Mouse (Mus musculus) heart, embryonic 13.5 days (tissue): ENCODE measurements around the gene Ptgds. TPM values are rescaled to one million over a fixed set of nuclear protein-coding genes. Genes with fewer than 3 reads are reported as not detected.
A peak's percentile ranks its signal among the peaks of the same experiment; 100 is the strongest.

ENCODE experiments used
- ATAC-seq: fragments of 200-750 bp; cut with Nextera tagmentation; 2 replicates; pipeline ENCODE4 v1.8.0; 2017; ENCODE audit warnings: moderate TSS enrichment; ENCODE audit not compliant: insufficient number of reproducible peaks, low FRiP score, low TSS enrichment; ENCODE audit errors: extremely low read depth
- H3K27ac ChIP-seq: fragments of 300-500 bp; sonication (generic); replicated peaks from 2 replicates; pipeline ENCODE4 v1.5.1; 2015; ENCODE audit warnings: moderate library complexity, mild to moderate bottlenecking, inconsistent platforms
- H3K27me3 ChIP-seq: fragments of 300-500 bp; sonication (generic); replicated peaks from 2 replicates; pipeline ENCODE4 v1.6.1; 2015; ENCODE audit warnings: mild to moderate bottlenecking, inconsistent platforms
- H3K36me3 ChIP-seq: fragments of 300-500 bp; sonication (generic); 2 replicates; pipeline ENCODE4 v1.6.1; 2015; ENCODE audit warnings: mild to moderate bottlenecking, inconsistent platforms
- H3K4me1 ChIP-seq: fragments of 300-500 bp; sonication (generic); 2 replicates; pipeline ENCODE4 v1.6.1; 2015; ENCODE audit warnings: inconsistent platforms
- H3K4me2 ChIP-seq: fragments of 300-500 bp; sonication (generic); 2 replicates; pipeline ENCODE4 v1.6.1; 2015; ENCODE audit warnings: inconsistent platforms, mild to moderate bottlenecking, moderate library complexity
- H3K4me3 ChIP-seq: fragments of 300-500 bp; sonication (generic); 2 replicates; pipeline ENCODE4 v1.5.1; 2015; ENCODE audit warnings: moderate library complexity, mild to moderate bottlenecking, inconsistent platforms
- H3K9ac ChIP-seq: fragments of 300-500 bp; sonication (generic); 2 replicates; pipeline ENCODE4 v1.6.1; 2015; ENCODE audit warnings: inconsistent platforms, mild to moderate bottlenecking, moderate library complexity
- H3K9me3 ChIP-seq: fragments of 300-500 bp; sonication (generic); 2 replicates; pipeline ENCODE4 v1.6.1; 2016; ENCODE audit warnings: inconsistent platforms
- WGBS: fragments of 180-500 bp; shearing (Covaris S2); methylation state at CpG from one replicate; pipeline ENCODE4 v1.1.7; 2015; ENCODE audit warnings: mixed read lengths; 5-methylcytosine and 5-hydroxymethylcytosine counted together
- polyA plus RNA-seq: library from polyadenylated mRNA; unstranded; fragments of >200 nt; fragmentation: Nextera tagmentation; extraction: Ambion mirVana; gene quantifications from 2 replicates; pipeline ENCODE4 v1.2.1, GENCODE M21; 2015

Gene Ptgds
- polyA plus RNA-seq, 1 experiment from 2014 or later: 19.8 TPM

GRCm38 (mm10) chr2:25498622-25499478 is 29.0 kb upstream of the Ptgds start:
- H3K27me3 ChIP-seq: no peaks in the 10 kb centered on the region

DNA sequence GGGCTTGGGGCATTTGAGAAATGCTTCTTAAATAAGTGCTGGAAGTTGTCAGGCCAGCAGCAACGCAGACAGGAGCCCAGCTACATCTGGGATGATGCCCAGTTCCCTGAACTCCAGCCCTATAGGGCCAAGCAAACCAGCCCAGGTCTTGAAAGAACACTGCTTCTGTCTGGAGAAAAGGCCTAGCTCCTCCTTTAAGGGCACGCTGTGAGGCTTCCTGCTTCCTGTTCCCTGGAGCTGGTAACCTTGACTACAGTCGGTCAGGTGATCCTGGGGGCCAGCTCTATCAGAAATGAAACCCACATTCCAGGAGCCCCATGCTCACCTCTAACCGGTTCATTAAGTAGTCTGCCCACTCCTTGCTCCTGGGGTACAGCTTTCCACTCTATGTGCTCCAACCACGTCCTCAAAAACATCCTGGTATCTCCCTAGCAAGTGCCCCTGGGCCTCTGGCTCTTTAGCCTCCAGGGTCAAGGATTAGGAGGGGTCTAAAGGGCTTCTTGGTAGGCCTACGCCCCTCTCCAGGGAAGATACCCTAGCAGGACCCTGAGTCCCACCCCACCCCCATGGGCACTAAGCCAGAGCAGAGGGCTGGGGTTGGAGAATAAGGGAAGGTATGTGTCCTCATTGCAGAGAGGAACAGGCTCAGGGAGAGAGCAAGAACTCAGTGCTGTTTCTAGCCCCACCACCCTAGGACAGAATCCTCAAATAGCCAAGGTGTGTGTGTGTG is 28.2 kb upstream of the Ptgds start:
- no peaks in the 10 kb centered on the region for H3K9me3 ChIP-seq
- H3K4me1 ChIP-seq: peaks cover 30% of the 10 kb centered on the region
- H3K9ac ChIP-seq: peak overlapping the region; percentile 42; the same call in 1 of the 2 replicates
- peaks cover 8% of the 10 kb centered on the region for H3K36me3 ChIP-seq
- H3K4me3 ChIP-seq: no peak overlapping the region
- 0 out of 2 replicates have a peak overlapping the region, but pooled peaks have one; percentile 1 for H3K27ac ChIP-seq
- no peaks in the 10 kb centered on the region for H3K27me3 ChIP-seq
- no peak overlapping the region for H3K4me2 ChIP-seq
- no peak for ATAC-seq
- WGBS: 54% methylated on average over 6 of the region's 6 CpGs

More at GRCm38 (mm10) chr2:25498622-25499478, 29.0 kb upstream of the Ptgds start:
- peaks cover 17% of the 10 kb centered on the region for H3K36me3 ChIP-seq
- H3K4me1 ChIP-seq: peaks cover 30% of the 10 kb centered on the region
- no peak overlapping the region for H3K4me2 ChIP-seq
- H3K9ac ChIP-seq: no peak overlapping the region
- no peak for ATAC-seq
- WGBS: 58% methylated on average over 15 of the region's 15 CpGs
- no peak overlapping the region for H3K4me3 ChIP-seq
- H3K9me3 ChIP-seq: no peaks in the 10 kb centered on the region
- H3K27ac ChIP-seq: no peak overlapping the region

- no peak for ATAC-seq
- 38% methylated on average over 4 of the region's 4 CpGs for WGBS
Measured at GRCm38 (mm10) chr2:25496462-25496861, 26.6 kb upstream of the Ptgds start.

GRCm38 (mm10) chr2:25493476-25493961 is 23.7 kb upstream of the Ptgds start, which contains the start of gene Lcn12:
Gene Lcn12, minus strand, starts transcription at chr2:25493911.
- H3K4me2 ChIP-seq: no peak within 1 kb of the TSS
- no peak within 1 kb of the TSS for H3K27ac ChIP-seq
- no peaks in the 10 kb centered on the region for H3K27me3 ChIP-seq
- no peaks in the 10 kb centered on the region for H3K36me3 ChIP-seq
- no peaks in the 10 kb centered on the region for H3K9me3 ChIP-seq
- H3K9ac ChIP-seq: no peak within 1 kb of the TSS
- H3K4me3 ChIP-seq: no peak within 1 kb of the TSS
- ATAC-seq: no peak
- H3K4me1 ChIP-seq: peaks cover 8% of the 10 kb centered on the region; the same call in 1 of the 2 replicates
- 68% methylated on average over 5 of the region's 5 CpGs for WGBS

More at GRCm38 (mm10) chr2:25496462-25496861, 26.6 kb upstream of the Ptgds start:
- Histone ChIP-seq H3K4me1 (peaks cover 17% of the 10 kb centered on the region), H3K9ac (no peak overlapping the region), H3K4me3 (no peak overlapping the region), H3K27ac (no peak overlapping the region), H3K36me3 (no peaks in the 10 kb centered on the region), H3K4me2 (no peak overlapping the region), H3K9me3 (no peaks in the 10 kb centered on the region), H3K27me3 (no peaks in the 10 kb centered on the region)

DNA sequence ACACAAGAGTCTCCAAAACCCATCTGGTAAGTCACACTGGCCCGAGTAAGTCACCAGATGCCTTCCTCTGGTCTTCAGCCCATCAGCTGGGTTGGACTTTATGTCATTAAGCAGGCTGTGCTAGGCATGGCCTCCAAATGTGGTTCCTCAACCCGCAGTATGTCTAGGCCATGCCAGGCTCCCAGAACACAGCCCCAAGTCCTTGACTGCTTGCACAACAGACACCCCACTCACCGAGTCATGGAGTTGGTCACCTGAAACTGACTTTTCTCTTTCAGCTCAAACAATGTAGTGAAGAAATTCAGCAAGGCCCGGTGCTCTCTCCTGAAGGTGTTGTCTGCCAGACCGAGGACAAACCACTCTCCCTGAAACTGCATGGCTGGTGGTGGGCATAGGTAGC is 23.1 kb upstream of the Ptgds start:
- H3K4me1 ChIP-seq: peaks cover 5% of the 10 kb centered on the region; the same call in 1 of the 2 replicates
- H3K27me3 ChIP-seq: 0 out of 2 replicates have a peak, but pooled peaks cover 3% of the 10 kb centered on the region
- WGBS: 70% methylated on average over 5 of the region's 5 CpGs
- no peaks in the 10 kb centered on the region for H3K9me3 ChIP-seq
- no peak overlapping the region for H3K4me3 ChIP-seq
- H3K9ac ChIP-seq: no peak overlapping the region
- H3K36me3 ChIP-seq: no peaks in the 10 kb centered on the region
- H3K27ac ChIP-seq: no peak overlapping the region
- no peak for ATAC-seq
- H3K4me2 ChIP-seq: no peak overlapping the region

GRCm38 (mm10) chr2:25488671-25489068 is 18.8 kb upstream of the Ptgds start:
- ATAC-seq: no peak
- WGBS: 60% methylated on average over 7 of the region's 7 CpGs
- H3K4me1 ChIP-seq: no peaks in the 10 kb centered on the region

DNA sequence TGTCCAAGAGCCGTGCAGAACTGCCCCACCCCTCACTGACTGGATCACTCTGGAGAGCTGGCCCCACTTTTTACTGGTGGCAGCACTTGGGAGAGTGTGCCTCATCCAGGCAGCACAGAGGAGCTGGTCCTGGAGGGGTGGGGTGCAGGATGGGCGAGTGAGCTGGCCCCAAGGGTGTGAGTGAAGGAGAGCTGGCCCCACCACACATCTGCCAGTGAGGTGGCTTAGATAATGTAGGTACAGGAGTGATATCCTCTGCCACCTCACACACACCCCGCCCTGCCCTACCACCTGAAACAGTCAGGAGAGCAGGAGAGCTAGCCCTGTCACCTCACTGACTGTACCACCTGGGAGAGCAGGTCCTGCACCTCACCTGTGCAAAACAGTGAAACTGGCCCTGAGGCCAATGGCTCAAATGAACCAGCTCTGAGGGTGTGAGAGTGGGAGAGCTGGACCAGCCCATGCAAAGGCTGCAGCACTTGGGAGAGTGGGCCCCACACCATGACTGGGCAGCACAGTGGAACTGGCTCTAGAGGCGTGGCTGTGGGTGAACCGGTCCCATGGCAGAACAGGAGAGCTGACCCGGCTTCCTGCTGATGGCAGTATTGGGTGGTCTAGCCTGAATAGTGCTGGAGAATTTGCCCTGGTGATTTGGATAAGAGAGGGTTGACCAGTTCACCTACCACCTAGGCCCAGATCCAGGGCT is 18.3 kb upstream of the Ptgds start:
- 63% methylated on average over 6 of the region's 6 CpGs for WGBS
- H3K4me1 ChIP-seq: no peaks in the 10 kb centered on the region
- H3K4me2 ChIP-seq: no peak overlapping the region
- peaks cover 17% of the 10 kb centered on the region for H3K27me3 ChIP-seq
- ATAC-seq: no peak
- H3K27ac ChIP-seq: no peak overlapping the region
- no peaks in the 10 kb centered on the region for H3K9me3 ChIP-seq
- H3K4me3 ChIP-seq: no peak overlapping the region
- H3K9ac ChIP-seq: no peak overlapping the region
- H3K36me3 ChIP-seq: no peaks in the 10 kb centered on the region

More at GRCm38 (mm10) chr2:25488671-25489068, 18.8 kb upstream of the Ptgds start:
- H3K4me2 ChIP-seq: no peak overlapping the region
- H3K36me3 ChIP-seq: no peaks in the 10 kb centered on the region
- no peak overlapping the region for H3K27ac ChIP-seq
- H3K9me3 ChIP-seq: no peaks in the 10 kb centered on the region
- H3K4me3 ChIP-seq: no peak overlapping the region
- no peak overlapping the region for H3K9ac ChIP-seq
- H3K27me3 ChIP-seq: peaks cover 17% of the 10 kb centered on the region

DNA sequence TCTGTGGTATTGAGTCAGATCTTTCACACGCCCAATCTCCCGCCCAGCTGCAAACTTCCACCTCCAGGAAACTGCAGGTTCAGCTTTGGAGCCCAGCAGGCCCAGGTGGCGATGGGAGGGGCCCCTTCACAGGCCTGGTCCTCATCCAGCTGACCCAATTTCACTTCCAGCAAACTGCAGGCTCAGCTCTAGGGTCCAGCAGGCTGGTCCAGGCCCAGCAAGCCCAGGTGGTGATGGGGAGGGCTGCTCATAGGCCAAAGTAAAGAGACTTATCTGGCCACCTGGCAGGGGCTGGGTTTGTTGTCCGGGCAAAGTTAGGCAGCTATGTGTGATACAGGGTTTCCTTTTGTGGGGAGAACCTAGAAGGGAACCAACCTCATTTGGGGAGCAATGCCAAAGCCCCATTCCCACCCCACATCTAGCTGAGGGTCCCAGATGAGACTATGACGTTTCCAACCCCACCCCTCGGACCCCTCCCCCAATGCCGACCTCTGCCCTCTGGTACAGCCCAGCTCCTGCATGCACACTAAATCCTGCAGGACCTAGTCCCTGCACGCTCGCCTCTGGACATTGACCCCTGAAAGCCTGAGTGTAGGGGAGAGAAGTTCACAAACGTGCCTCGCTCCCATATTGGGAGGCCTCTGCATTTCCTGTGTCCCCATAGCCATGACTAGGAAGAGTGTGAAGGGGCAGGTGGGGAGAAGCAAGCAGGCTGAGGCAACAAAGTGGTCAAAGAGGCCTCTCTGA is 15.2 kb upstream of the Ptgds start:
- Histone ChIP-seq H3K36me3 (no peaks in the 10 kb centered on the region), H3K4me3 (no peak overlapping the region), H3K4me2 (no peak overlapping the region), H3K4me1 (no peaks in the 10 kb centered on the region), H3K9me3 (no peaks in the 10 kb centered on the region), H3K27ac (no peak overlapping the region), H3K9ac (no peak overlapping the region), H3K27me3 (peaks cover 29% of the 10 kb centered on the region)
- 54% methylated on average over 11 of the region's 11 CpGs for WGBS
- ATAC-seq: no peak

GRCm38 (mm10) chr2:25482969-25483368 is 13.1 kb upstream of the Ptgds start:
- H3K36me3 ChIP-seq: no peaks in the 10 kb centered on the region
- no peaks in the 10 kb centered on the region for H3K4me1 ChIP-seq
- H3K27ac ChIP-seq: no peak overlapping the region
- H3K9me3 ChIP-seq: no peaks in the 10 kb centered on the region
- no peak overlapping the region for H3K4me3 ChIP-seq
- peaks cover 36% of the 10 kb centered on the region for H3K27me3 ChIP-seq
- WGBS: 27% methylated on average over 7 of the region's 7 CpGs
- no peak overlapping the region for H3K4me2 ChIP-seq
- H3K9ac ChIP-seq: no peak overlapping the region
- ATAC-seq: no peak

DNA sequence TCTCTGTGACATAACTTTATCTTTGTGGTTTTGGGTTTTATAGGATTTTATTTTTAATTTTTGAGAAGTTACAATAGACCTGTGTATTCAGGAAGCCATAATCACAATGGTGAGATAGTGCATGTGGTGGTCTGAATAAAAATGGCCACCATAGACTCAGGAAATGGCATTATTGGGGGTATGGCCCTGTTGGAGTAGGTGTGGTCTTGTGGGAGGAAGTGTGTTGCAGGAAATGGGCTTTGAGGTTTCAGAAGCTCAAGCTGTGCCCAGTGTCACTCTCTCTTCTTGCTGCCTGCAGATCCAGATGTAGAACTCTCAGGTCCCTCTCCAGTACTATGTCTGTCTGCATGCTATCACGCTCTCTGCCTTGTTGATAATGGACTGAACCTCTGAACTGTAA is 10.7 kb upstream of the Ptgds start:
- Histone ChIP-seq H3K27me3 (peaks cover 28% of the 10 kb centered on the region), H3K9me3 (no peaks in the 10 kb centered on the region), H3K4me3 (no peak overlapping the region), H3K4me1 (no peaks in the 10 kb centered on the region), H3K27ac (no peak overlapping the region), H3K36me3 (no peaks in the 10 kb centered on the region), H3K4me2 (no peak overlapping the region), H3K9ac (no peak overlapping the region)
- WGBS: 70% methylated on average over 1 of the region's 1 CpGs
- no peak for ATAC-seq
